Mouse (Mus musculus): ENCODE data around the gene Zfp455.
"Not testable (repeated sequence)": the region's sequence is repeated elsewhere in the genome, so short reads cannot be mapped to it uniquely, and the experiment has no call there.

Zfp455 gene

GRCm38 (mm10) chr13:67194340-67194894 lies at the start of gene Zfp455:
Zfp455 (plus strand) TSS chr13:67194506.
- DNase-seq: peak; percentile 52

GRCm38 (mm10) chr13:67166122-67166521 lies 28.2 kb upstream of the Zfp455 start:
- DNase-seq: not testable (repeated sequence)

GRCm38 (mm10) chr13:67172991-67173722 lies 21.1 kb upstream of the Zfp455 start, which contains the start of gene Rsl1:
Rsl1 (plus strand) TSS chr13:67173182.
- peak; percentile 38 for DNase-seq

- DNase-seq: no peak
Measured at GRCm38 (mm10) chr13:67173723-67174055, 20.6 kb upstream of the Zfp455 start.

GRCm38 (mm10) chr13:67201656-67202055 lies 7.3 kb downstream of the Zfp455 start:
- DNase-seq: no peak

GRCm38 (mm10) chr13:67214015-67214607 lies 19.8 kb downstream of the Zfp455 start:
- no peak for DNase-seq
